Mouse (Mus musculus) brain, embryonic 18.5 days (tissue): ENCODE measurements around the gene Tmem203.

ENCODE experiments used
- DNase-seq: peaks from one replicate; pipeline ENCODE4 v3.0.0-alpha.2; 2012; ENCODE audit warnings: low read depth, low spot score

Tmem203 gene

GRCm38 (mm10) chr2:25290816-25291130 is 35.5 kb downstream of the Tmem203 start:
- DNase-seq = no peak

DNA sequence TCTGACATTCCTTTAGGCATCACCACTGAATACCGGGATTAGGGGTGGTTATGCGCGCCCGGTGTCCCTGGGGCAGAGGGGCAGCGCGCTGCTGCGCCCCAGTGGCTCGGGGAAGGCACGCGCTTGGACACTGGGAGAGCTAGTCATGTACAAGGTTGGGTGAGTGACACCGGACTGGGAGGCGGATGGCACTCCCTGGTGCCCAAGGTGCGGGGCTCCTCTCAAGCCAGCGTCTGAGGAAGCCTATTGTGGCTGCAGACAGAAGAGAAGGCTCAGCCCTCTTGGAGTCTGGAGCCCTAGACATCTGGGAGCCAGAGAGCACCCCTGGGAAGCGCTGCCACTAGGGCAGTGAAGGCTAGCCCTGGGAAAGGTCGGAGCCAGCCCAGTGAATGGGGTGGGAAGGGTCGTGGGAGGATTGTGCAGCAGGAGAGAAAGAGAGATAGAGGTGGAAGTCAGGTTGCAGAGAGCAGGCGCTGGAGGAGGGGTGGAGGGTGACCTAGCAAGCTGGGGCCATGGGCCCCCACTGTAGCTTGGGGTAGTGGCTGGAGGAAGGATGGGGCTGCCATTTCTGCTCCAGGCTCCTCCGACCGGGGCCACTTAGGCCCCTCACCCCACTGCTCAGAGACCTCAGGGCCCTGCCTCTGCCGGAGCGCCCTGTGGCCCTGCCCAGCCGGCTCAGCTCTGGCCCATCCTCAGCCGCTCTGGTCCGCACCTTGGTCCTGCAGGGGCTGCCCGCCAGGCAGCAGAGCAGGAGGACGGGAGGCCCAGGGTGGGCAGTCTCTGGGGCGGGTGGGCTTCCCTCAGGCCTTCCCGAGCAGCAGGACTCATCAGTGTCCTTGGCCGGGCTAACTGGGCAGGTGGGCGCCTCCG is 36.2 kb downstream of the Tmem203 start:
- no peak for DNase-seq

- no peak for DNase-seq
Observed at GRCm38 (mm10) chr2:25292054-25292544, 36.9 kb downstream of the Tmem203 start.

GRCm38 (mm10) chr2:25292856-25293255 is 37.6 kb downstream of the Tmem203 start:
- no peak for DNase-seq

DNA sequence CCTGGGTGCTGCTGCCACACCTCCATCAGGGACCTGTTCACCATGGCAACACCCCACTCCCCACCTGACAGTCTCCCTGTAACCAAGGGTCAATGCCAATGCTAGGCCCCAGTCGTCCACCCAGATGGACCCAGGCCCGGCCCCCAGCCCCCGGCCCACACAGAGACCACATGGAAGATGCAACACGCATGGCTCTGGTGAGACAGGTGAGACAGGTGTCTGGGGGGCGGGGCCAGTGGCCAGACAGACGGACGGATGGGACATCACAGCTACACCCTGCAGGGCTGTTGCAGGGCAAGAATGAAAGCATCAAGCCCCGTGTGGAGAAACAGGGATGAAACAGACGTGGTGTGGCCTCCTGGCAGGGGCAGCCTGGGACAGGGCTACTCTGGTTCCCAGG is 38.5 kb downstream of the Tmem203 start:
- no peak for DNase-seq

DNA sequence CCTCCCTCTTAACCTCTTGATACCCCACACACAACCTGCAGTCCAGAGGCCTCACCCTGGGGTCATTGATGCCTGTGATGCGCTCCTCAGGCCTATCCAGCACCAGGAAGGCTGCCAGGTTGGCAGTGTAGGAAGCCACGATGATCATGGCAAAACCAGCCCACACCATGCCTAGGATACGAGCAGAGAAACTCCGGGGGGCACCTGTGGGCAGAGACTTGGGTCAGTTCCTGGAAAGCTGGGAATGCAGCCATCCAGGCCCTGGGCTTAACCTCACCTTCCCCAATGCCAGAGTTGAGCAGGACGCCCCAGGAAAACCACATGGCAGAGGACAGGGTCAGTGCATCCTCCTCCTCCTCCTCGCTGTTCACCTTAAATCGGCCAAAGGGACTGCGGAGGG is 41.9 kb downstream of the Tmem203 start:
- no peak for DNase-seq

GRCm38 (mm10) chr2:25298046-25298445 is 42.8 kb downstream of the Tmem203 start:
- DNase-seq = no peak

DNA sequence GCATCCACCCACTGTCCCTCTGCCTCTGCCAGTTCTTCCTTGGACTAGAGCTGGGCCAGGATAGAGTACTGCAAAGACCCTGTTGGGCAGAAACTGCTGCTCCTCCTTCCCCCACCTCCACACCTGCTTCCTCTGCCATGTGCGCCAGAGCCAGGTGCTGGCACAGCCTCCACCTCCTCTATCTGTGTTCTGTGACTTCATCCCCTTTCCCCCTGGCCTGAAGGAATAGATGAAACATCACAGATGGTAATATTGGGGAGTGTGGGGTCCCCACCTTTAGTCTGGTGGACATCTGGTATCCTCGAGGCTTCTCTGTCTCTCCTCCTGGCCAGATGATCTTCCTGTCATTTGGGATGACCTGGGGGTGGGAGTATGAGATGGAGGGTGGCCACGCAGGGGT is 48.2 kb downstream of the Tmem203 start:
- DNase-seq = no peak

GRCm38 (mm10) chr2:25303931-25304656 is 48.9 kb downstream of the Tmem203 start:
- no peak for DNase-seq

- DNase-seq = no peak
Observed at GRCm38 (mm10) chr2:25304657-25305541, 49.7 kb downstream of the Tmem203 start.
